Mouse (Mus musculus) CD4-positive helper T cell, adult 2 months (primary cell): ENCODE data around the gene Fmc1.
"Not testable (repeated sequence)": the region's sequence is repeated elsewhere in the genome, so short reads cannot be mapped to it uniquely, and the experiment has no call there.

Source experiments
- DNase-seq: peaks from one replicate; pipeline ENCODE4 v3.0.0-alpha.2; 2012; ENCODE audit warnings: low read depth, missing footprints, low spot score

Fmc1 gene

GRCm38 (mm10) chr6:38533428-38534405 is at the start of gene Fmc1:
TSS of gene Fmc1 (plus strand) at chr6:38533502.
- DNase-seq: peak; percentile 99

DNA sequence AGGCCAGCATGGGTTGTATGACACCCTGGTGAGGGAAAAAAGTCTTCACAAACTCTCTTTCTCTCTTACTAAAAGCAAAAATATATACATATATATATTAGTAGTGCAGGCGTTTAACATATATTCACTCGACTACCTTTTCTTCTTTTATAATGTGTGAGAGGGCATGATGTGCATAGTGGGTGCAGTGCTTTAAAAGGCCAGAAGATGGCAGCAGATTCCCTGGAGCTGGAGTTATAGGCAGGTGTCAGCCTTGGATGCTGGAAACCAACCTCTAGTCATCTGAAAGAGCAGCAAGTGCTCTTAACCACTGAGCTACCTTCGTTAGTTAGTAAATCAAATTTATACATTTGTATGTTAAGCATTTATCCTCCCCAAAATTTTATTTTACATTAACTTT is 40.8 kb upstream of the Fmc1 start:
- peak; percentile 59 for DNase-seq

DNA sequence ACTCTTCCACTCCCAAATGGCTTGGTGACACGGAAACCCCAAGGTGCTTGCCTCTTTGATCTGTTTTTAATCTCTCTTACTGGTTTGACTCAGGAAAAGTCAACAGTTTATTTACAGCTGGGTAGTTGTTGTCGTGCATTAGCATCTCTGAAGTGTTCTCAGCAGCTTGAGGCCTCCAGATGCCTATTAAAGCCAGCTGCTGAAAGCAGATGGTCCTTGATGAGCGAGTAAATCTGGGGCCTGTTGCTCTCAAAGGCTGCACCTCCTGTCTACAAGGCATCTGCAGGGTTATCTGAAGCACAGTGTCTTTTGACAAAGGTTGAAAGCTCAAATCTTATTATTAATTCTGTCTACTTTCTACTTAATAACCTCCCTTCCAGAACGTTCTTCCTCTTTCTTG is 37.7 kb upstream of the Fmc1 start:
- no peak for DNase-seq

DNA sequence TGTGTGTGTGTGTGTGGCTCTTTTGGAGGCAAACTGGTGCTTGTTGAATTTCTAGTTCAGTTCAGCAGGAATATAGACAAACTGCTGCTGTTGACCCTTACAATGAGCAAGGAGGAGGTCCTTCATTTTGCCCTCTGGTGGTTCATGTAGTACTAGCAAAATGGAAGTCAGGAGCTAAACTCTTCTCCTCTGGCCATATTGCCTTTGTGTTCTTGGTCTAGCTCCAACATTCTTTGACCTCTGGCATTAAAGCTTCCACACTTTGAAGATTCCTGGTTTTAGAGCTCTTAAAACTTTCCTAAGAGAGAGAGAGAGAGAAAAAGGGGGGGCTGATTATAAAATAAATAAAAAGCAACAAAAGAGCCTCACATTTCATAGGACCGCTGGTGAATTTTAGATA is 21.2 kb upstream of the Fmc1 start:
- DNase-seq: no peak

- peak; percentile 49 for DNase-seq
Observed at GRCm38 (mm10) chr6:38512830-38513229, 20.5 kb upstream of the Fmc1 start.

- no peak for DNase-seq
Observed at GRCm38 (mm10) chr6:38515201-38515600, 18.1 kb upstream of the Fmc1 start.

DNA sequence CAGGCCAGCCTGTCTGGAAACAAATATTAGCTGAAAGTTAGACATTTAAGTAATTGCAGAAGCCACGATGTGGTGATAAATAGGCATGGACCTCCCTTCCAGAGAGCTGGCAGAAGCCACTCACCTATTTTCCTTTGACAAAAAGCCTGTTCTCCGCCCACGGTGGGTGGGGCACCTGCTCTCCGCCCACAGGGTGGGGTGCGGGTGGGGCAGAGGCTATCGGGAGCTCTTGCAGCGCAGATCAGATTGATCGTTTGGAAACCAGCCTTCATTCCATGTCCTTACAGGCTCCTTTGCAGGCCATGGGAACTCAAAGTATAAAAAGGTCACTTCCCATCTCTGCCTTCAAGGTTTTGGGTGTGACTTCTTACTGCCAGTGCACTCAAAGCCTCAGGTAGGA is 9.5 kb upstream of the Fmc1 start:
- peak; percentile 15 for DNase-seq

GRCm38 (mm10) chr6:38531211-38531820 is 2.0 kb upstream of the Fmc1 start:
- peak; percentile 57 for DNase-seq

- peak; percentile 19 for DNase-seq
Observed at GRCm38 (mm10) chr6:38532500-38533420, 542 bp upstream of the Fmc1 start.

GRCm38 (mm10) chr6:38534640-38535365 is 1.5 kb downstream of the Fmc1 start:
- DNase-seq: peak; percentile 97

DNA sequence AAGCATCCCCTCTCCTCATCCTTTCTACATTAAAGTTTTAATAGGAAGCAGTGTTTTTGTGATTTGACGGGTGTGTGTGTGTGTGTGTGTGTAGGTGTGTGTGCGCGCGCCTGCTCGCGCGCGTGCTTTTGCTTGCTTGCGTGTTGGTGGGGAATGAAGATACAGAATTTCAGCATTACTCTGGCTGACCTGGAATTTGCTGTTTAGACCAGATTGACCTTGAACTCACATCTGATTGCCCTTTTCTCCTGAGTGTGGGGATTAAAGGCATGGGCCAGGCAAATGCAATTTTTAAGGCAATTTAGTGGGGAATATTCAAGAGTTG is 2.0 kb downstream of the Fmc1 start:
- no peak for DNase-seq

DNA sequence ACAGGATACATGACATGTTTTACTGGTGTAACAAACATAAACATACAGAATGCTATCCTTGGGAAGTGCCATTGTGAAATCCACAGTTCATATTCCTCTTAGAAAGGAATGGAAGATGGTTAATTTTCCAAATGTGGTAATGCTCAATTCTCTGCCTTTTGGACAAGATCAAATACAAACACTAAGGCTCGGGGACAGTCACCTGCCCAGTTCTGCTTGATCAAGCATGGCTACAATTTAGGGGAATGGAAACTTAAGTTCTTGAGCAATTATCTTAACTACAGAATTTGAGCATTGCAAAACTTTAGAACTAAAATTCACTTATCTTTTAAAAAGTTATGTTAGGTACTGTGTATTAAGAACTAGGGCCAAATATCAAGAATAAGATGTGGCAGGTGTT is 2.5 kb downstream of the Fmc1 start:
- no peak for DNase-seq

GRCm38 (mm10) chr6:38544141-38544540 is 10.8 kb downstream of the Fmc1 start:
- DNase-seq: not testable (repeated sequence)

DNA sequence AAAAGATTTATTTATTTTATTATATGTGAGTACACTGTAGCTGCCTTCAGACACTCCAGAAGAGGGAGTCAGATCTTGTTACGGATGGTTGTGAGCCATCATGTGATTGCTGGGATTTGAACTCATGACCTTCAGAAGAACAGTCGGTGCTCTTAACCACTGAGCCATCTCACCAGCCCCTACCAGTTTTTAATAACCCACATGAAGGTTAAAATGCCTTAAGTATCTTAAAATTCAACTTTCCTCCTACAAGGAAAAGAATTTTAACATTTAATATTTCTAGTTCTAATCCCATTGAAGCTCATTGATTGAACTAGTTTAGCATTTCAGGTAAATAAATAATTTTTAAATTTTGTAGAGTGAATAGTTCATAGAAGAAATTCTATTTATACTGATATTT is 13.7 kb downstream of the Fmc1 start:
- DNase-seq: not testable (repeated sequence)

GRCm38 (mm10) chr6:38547707-38548106 is 14.4 kb downstream of the Fmc1 start:
- DNase-seq: no peak

DNA sequence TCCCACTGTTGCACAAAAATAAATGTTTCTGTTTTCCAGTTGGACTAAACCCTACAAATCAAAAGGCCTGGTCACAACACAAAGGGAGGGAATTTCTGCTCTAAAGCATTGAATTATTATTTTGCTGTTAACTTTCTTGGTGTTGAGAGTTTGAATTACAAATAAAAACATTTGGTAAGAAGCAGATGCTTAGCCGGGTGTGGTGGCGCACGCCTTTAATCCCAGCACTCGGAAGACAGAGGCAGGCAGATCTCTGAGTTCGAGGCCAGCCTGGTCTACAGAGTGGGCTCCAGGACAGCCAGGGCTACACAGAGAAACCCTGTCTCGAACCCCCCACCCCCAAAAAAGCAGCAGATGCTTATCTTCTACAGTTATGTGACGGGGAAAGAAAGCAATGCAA is 15.3 kb downstream of the Fmc1 start:
- DNase-seq: not testable (repeated sequence)

DNA sequence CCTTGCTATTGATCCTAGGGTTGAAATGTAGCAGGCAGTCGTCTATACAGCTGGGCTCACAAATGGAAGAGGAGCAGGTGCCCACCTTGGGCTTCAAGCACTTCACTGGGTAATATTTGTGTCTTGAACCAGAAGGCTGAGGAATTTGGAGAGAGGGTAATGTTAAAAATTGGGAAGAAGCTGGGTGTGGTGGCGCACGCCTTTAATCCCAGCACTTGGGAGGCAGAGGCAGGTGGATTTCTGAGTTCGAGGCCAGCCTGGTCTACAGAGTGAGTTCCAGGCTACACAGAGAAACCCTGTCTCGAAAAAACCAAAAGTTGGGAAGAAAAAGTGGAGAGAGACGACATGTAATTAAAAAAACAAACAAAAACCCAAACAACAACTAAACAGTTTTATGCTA is 16.5 kb downstream of the Fmc1 start:
- not testable (repeated sequence) for DNase-seq

- no peak for DNase-seq
Observed at GRCm38 (mm10) chr6:38550250-38551061, 17.2 kb downstream of the Fmc1 start.

DNA sequence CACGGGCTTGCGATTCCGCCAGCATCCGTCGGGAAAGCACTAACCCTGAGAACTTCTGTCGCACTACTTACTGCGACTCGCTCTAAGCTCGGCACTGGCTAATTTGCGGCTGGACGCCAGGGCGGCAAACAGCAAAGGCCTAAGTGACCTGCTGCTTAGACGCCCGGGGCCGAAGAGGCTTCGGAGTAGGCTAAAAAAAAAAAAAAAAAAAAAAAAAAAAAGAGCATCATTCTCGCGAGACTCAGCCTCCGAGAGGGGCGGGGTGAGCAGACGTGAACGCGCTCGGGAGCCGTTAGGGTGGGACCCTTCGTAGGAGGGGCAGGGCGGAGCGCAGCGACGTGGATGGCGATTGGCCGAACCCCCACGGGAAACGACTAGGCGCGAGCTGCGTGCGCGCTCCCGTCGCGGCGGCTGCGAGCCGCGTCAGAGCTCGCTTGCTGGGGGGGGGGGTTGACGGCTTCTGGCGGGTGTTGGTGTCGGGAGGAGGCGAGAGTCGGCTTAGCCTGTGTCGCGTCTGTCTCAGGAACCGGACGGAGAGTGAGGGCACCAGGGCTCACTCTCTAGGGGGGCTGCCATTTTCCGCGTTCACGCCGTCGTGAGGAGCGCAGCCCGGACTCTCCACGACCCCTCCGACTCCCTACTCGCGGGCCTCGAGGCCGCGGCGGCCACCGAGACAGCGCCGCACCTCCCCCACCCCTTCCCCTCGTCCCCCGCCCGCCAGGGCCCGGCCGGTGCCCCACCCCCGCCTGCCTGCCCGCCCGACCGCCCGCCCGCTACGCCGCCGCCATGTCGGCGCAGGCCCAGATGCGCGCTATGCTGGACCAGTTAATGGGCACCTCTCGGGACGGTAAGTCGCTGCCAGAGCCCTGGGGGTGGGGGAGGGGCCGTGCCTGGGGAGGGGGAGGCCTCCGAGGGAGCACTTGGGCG is 18.0 kb downstream of the Fmc1 start, which contains the start of gene Luc7l2:
Gene Luc7l2, plus strand, starts transcription at position 273 of the 927 bp plus-strand sequence.
- DNase-seq: peak; percentile 99
